Mouse (Mus musculus) bone marrow, adult 2 months (tissue): ENCODE data around the gene Cntn5.

Experiments used
- CTCF ChIP-seq: fragments of 200-500 bp; IDR thresholded peaks from 2 replicates; pipeline ENCODE4 v1.5.1; 2011; ENCODE audit warnings: low read length, control low read depth; ENCODE audit not compliant: control insufficient read depth, insufficient read depth
- POLR2A ChIP-seq: fragments of 200-500 bp; IDR thresholded peaks from 2 replicates; pipeline ENCODE4 v1.6.1; 2011; ENCODE audit warnings: low read depth, mild to moderate bottlenecking, control low read depth, low read length, borderline replicate concordance; ENCODE audit not compliant: control insufficient read depth

DNA sequence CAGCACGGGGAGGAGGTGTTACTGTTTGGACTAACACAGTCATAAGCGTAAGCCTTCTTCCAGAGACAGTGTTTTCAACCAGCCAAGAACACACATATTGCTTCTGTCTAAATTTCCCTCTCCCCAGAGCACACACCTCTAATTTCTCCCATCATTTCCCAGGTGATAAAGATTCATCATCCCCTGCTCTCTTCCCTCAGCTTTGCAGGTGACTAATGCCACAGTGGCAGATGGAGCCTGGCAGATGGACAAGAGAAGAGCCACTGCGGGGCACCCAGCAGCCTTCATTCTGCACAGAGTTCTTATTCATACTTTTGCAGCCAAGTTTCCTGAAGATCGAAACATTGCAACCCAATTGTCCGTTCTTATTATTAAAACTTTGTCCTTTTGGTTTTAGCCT is 286.5 kb downstream of the Cntn5 start:
- TF ChIP-seq POLR2A, result no peak
- TF ChIP-seq CTCF, result no peak
